Mouse (Mus musculus) embryonic fibroblast, embryonic 13.5 days (primary cell): ENCODE measurements around the gene Unc79.

Experiments used
- CTCF ChIP-seq: IDR thresholded peaks from 2 replicates; pipeline ENCODE4 v1.5.1; 2011; ENCODE audit warnings: mild to moderate bottlenecking, control low read depth, low read length, moderate library complexity, borderline replicate concordance; ENCODE audit not compliant: insufficient read depth
- POLR2A ChIP-seq: IDR thresholded peaks from 2 replicates; pipeline ENCODE4 v1.6.1; 2011; ENCODE audit warnings: low read depth, mild to moderate bottlenecking, control low read depth, low read length, moderate library complexity

DNA sequence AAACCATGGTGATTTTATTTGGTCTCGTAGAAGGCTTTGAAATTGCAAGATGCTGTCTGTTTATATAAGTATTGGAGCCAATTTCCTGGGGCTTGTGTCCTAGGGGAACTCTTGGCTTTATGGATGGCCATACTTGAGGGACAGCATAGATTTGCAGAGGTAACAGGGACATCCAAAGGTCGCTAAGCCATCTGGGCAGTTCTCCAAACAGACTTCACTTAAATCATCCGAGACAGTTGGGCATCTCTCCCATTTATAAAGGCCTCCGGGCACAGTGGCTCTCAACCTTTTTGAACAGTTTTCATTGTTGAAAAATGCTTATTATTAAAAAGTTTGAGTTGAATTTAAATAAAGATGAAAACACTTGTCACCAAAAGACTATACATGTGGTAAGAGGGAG, 59.8 kb downstream of the Unc79 start:
- TF ChIP-seq POLR2A = no peak
- TF ChIP-seq CTCF = no peak
